Mouse (Mus musculus) CH12.LX (cell line): Measurements from ENCODE around the gene 4933411K16Rik.

Experiments
- CTCF ChIP-seq, 2 experiments: IDR thresholded peaks in 1 of 2; conservative IDR thresholded peaks in 1 of 2; 2 replicates each; pipeline ENCODE4 v1.5.1; 2011 to 2012; ENCODE audit warnings: low read depth in 2 of 2, low read length in 2 of 2, improper control_type of control experiment in 1 of 2, inconsistent platforms in 1 of 2, mild to moderate bottlenecking in 1 of 2, moderate library complexity in 1 of 2
- E2F4 ChIP-seq: IDR thresholded peaks from 2 replicates; pipeline ENCODE4 v1.6.1; 2011; ENCODE audit warnings: low read depth, low read length, improper control_type of control experiment; ENCODE audit not compliant: insufficient replicate concordance
- ELF1 ChIP-seq: IDR thresholded peaks from 2 replicates; pipeline ENCODE4 v1.6.1; 2014; ENCODE audit warnings: low read depth, mild to moderate bottlenecking, inconsistent platforms, low read length, improper control_type of control experiment
- EP300 ChIP-seq: IDR thresholded peaks from 2 replicates; pipeline ENCODE4 v1.6.1; 2011; ENCODE audit warnings: low read length, improper control_type of control experiment
- MAFK ChIP-seq: IDR thresholded peaks from 2 replicates; pipeline ENCODE4 v1.6.1; 2011; ENCODE audit warnings: low read length, improper control_type of control experiment; ENCODE audit not compliant: insufficient replicate concordance
- NELFE ChIP-seq: IDR thresholded peaks from 2 replicates; pipeline ENCODE4 v1.6.1; 2011; ENCODE audit warnings: low read depth, low read length, improper control_type of control experiment
- POLR2A ChIP-seq: IDR thresholded peaks from 2 replicates; pipeline ENCODE4 v1.6.1; 2011; ENCODE audit warnings: low read depth, mild to moderate bottlenecking, improper control_type of control experiment, low read length
- POLR2AphosphoS2 ChIP-seq: IDR thresholded peaks from 2 replicates; pipeline ENCODE4 v1.6.1; 2011; ENCODE audit warnings: low read depth, low read length, improper control_type of control experiment
- ZC3H11A ChIP-seq: IDR thresholded peaks from 2 replicates; pipeline ENCODE4 v1.6.1; 2012; ENCODE audit warnings: low read depth, mild to moderate bottlenecking, inconsistent platforms, low read length, improper control_type of control experiment
- ZKSCAN1 ChIP-seq: IDR thresholded peaks from 2 replicates; pipeline ENCODE4 v1.6.1; 2012; ENCODE audit warnings: low read depth, inconsistent platforms, low read length, improper control_type of control experiment, borderline replicate concordance

- no peak for TF ChIP-seq ELF1
- no peak for TF ChIP-seq ZKSCAN1
- TF ChIP-seq EP300, result no peak
- TF ChIP-seq POLR2A, result no peak
- TF ChIP-seq CTCF (conservative IDR thresholded peaks at IDR 0.05 in 1 of 2, IDR thresholded peaks at IDR 0.05 in 1 of 2; ENCODE audit: low read depth in 2 of 2, low read length in 2 of 2), result no peak
- no peak for TF ChIP-seq MAFK
- no peak for TF ChIP-seq E2F4
- no peak for TF ChIP-seq POLR2AphosphoS2
- TF ChIP-seq NELFE, result no peak
- no peak for TF ChIP-seq ZC3H11A
Measured at GRCm38 (mm10) chr19:42019011-42019522, 33.0 kb upstream of the 4933411K16Rik start.
